15 mouse cellular contexts compared by ENCODE assay signal in genomic region chr17:88400702-88401475, GRCm38 (mm10). TPM values are rescaled to one million over a fixed set of nuclear protein-coding genes. Genes with fewer than 3 reads are reported as not detected.
DNase-seq lines count a peak whose midpoint lies in the region; ATAC-seq and TF ChIP-seq lines count a peak whose summit lies in the region.
"Had no signal": no experiment of that assay in that cellular context is flagged by ENCODE, and none has a peak within 500 bp of the region (broad histone marks: within the 10 kb centered on the region; RNA-seq: fewer than 3 reads in every experiment).

No protein-coding gene starts in this region.

- H3K27ac ChIP-seq in forebrain, embryonic 13.5 days = peak overlapping the region; percentile 25; the same call in 1 of the 2 replicates
- H3K27ac ChIP-seq in forebrain, embryonic 12.5 days = no peak overlapping the region
- no peak overlapping the region for H3K27ac ChIP-seq in lung, embryonic 14.5 days (ENCODE audit: low read depth)
- no peak overlapping the region for H3K27ac ChIP-seq in neural tube, embryonic 15.5 days (replicated peaks)
- H3K27ac ChIP-seq: left cerebral cortex, adult 2 months had no signal

- H3K4me1 ChIP-seq in forebrain, embryonic 13.5 days = peaks cover 45% of the 10 kb centered on the region
- H3K4me1 ChIP-seq in forebrain, embryonic 12.5 days = peaks cover 33% of the 10 kb centered on the region
- no peaks in the 10 kb centered on the region for H3K4me1 ChIP-seq in lung, embryonic 14.5 days (ENCODE audit: insufficient read depth)
- H3K4me1 ChIP-seq in neural tube, embryonic 15.5 days = peaks cover 22% of the 10 kb centered on the region

- H3K9me3 ChIP-seq in forebrain, embryonic 13.5 days (replicated peaks) = no peaks in the 10 kb centered on the region
- H3K9me3 ChIP-seq in forebrain, embryonic 12.5 days = no peaks in the 10 kb centered on the region
- H3K9me3 ChIP-seq in lung, embryonic 14.5 days (ENCODE audit: low read depth, low read length) = no peaks in the 10 kb centered on the region
- H3K9me3 ChIP-seq in neural tube, embryonic 15.5 days (replicated peaks) = no peaks in the 10 kb centered on the region

- peaks cover 13% of the 10 kb centered on the region; the same call in 1 of the 2 replicates for H3K27me3 ChIP-seq in forebrain, embryonic 13.5 days
- H3K27me3 ChIP-seq in forebrain, embryonic 12.5 days = peaks cover 47% of the 10 kb centered on the region
- H3K27me3 ChIP-seq in lung, embryonic 14.5 days (ENCODE audit: insufficient read depth, low read length) = peaks cover 16% of the 10 kb centered on the region; the same call in 1 of the 2 replicates
- no peaks in the 10 kb centered on the region for H3K27me3 ChIP-seq in neural tube, embryonic 15.5 days (replicated peaks)

- TF ChIP-seq CTCF in lung, embryonic 14.5 days (IDR thresholded peaks at IDR 0.05; ENCODE audit: low read depth) = 0 out of 2 replicates have a peak, but pooled peaks have one; percentile 14

- H3K36me3 ChIP-seq in forebrain, embryonic 13.5 days (ENCODE audit: poor library complexity, severe bottlenecking) = no peaks in the 10 kb centered on the region
- H3K36me3 ChIP-seq in forebrain, embryonic 12.5 days (replicated peaks) = no peaks in the 10 kb centered on the region
- H3K36me3 ChIP-seq in lung, embryonic 14.5 days (ENCODE audit: insufficient read depth) = no peaks in the 10 kb centered on the region
- H3K36me3 ChIP-seq in neural tube, embryonic 15.5 days = no peaks in the 10 kb centered on the region

- H3K9ac ChIP-seq in forebrain, embryonic 13.5 days = no peak overlapping the region
- no peak overlapping the region for H3K9ac ChIP-seq in forebrain, embryonic 12.5 days
- H3K9ac ChIP-seq in lung, embryonic 14.5 days = no peak overlapping the region
- H3K9ac ChIP-seq in neural tube, embryonic 15.5 days (replicated peaks) = no peak overlapping the region

- ATAC-seq in forebrain, embryonic 13.5 days = no peak
- ATAC-seq in forebrain, embryonic 12.5 days (ENCODE audit: low FRiP score) = no peak
- no peak for ATAC-seq in lung, embryonic 14.5 days (ENCODE audit: insufficient read depth)
- peak; percentile 37; the same call in 1 of the 2 replicates for ATAC-seq in neural tube, embryonic 15.5 days (ENCODE audit: low FRiP score)

- WGBS in forebrain, embryonic 13.5 days = 61% methylated on average over 15 of the region's 15 CpGs
- WGBS in forebrain, embryonic 12.5 days = 79% methylated on average over 15 of the region's 15 CpGs
- WGBS in lung, embryonic 14.5 days = 51% methylated on average over 15 of the region's 15 CpGs
- WGBS in neural tube, embryonic 15.5 days = 54% methylated on average over 15 of the region's 15 CpGs

- DNase-seq in lung, embryonic 14.5 days = no peak
- DNase-seq in lung, postnatal 25 days (ENCODE audit: low spot score) = no peak
- peak; percentile 91 for DNase-seq in cerebellum, adult 9-11 months
- no peak for DNase-seq in T-cell, adult 2 months (ENCODE audit: low spot score)
- DNase-seq in kidney, postnatal 14 days = no peak
- DNase-seq: heart, adult 18-20 months; heart, postnatal 10 days; kidney, adult 11 months; lung, adult 18-20 months; thymus, postnatal 36 days had no signal

- H3K4me3 ChIP-seq in forebrain, embryonic 13.5 days = no peak overlapping the region
- no peak overlapping the region for H3K4me3 ChIP-seq in forebrain, embryonic 12.5 days (replicated peaks)
- H3K4me3 ChIP-seq in lung, embryonic 14.5 days (ENCODE audit: low read depth, low read length) = no peak overlapping the region
- H3K4me3 ChIP-seq in neural tube, embryonic 15.5 days (replicated peaks) = no peak overlapping the region
- H3K4me3 ChIP-seq: left cerebral cortex, adult 2 months; myocyte had no signal

- no peak overlapping the region for H3K4me2 ChIP-seq in forebrain, embryonic 13.5 days
- no peak overlapping the region for H3K4me2 ChIP-seq in forebrain, embryonic 12.5 days
- H3K4me2 ChIP-seq in lung, embryonic 14.5 days = no peak overlapping the region
- no peak overlapping the region for H3K4me2 ChIP-seq in neural tube, embryonic 15.5 days

RNA-seq across cellular contexts. Expression of gene Foxn2, which starts 39.6 kb away (rescaled TPM):
- polyA plus RNA-seq in forebrain, embryonic 13.5 days (2015; fragmentation: Nextera tagmentation; extraction: Ambion mirVana) = 11.2 and 11.5 TPM in 2 replicates
- polyA plus RNA-seq in forebrain, embryonic 12.5 days (2016; fragmentation: Nextera tagmentation; extraction: Ambion mirVana) = 13.4 and 14.9 TPM in 2 replicates
- 15.1 and 15.3 TPM in 2 replicates for polyA plus RNA-seq in lung, embryonic 14.5 days (2014; fragmentation: Nextera tagmentation; extraction: Ambion mirVana)
- polyA plus RNA-seq in neural tube, embryonic 15.5 days (2015; fragmentation: Nextera tagmentation; extraction: Ambion mirVana) = 8.4 and 9.6 TPM in 2 replicates
